Mouse (Mus musculus): Measurements from ENCODE around the gene Sytl2. TPM values are rescaled to one million over a fixed set of nuclear protein-coding genes. Genes with fewer than 3 reads are reported as not detected.

Sytl2 gene
- total and polyA plus RNA-seq, 2 experiments from 2014 or later, result 7.3 to 11.4 TPM

GRCm38 (mm10) chr7:90344903-90345302 lies 42.9 kb downstream of the Sytl2 start:
- no peaks in the 10 kb centered on the region for H3K36me3 ChIP-seq (ENCODE audit: insufficient read depth, low read length)
- 81% methylated on average over 3 of the region's 3 CpGs for WGBS

GRCm38 (mm10) chr7:90347779-90348437 lies 45.9 kb downstream of the Sytl2 start:
- no peak for ATAC-seq

More at GRCm38 (mm10) chr7:90344903-90345302, 42.9 kb downstream of the Sytl2 start:
- H3K9ac ChIP-seq (replicated peaks; ENCODE audit: low read length), result no peak overlapping the region
- no peak for ATAC-seq
- no peaks in the 10 kb centered on the region for H3K4me1 ChIP-seq (ENCODE audit: insufficient read depth, low read length)
- H3K27me3 ChIP-seq (ENCODE audit: insufficient read depth, low read length), result no peaks in the 10 kb centered on the region
- H3K4me2 ChIP-seq (ENCODE audit: low read depth, low read length), result no peak overlapping the region
- DNase-seq (ENCODE audit: low spot score), result no peak
- H3K27ac ChIP-seq, result no peak overlapping the region
- H3K4me3 ChIP-seq (ENCODE audit: low read length), result no peak overlapping the region
- H3K9me3 ChIP-seq (ENCODE audit: low read length), result no peaks in the 10 kb centered on the region
- no peak for TF ChIP-seq CTCF (IDR thresholded peaks at IDR 0.05; ENCODE audit: low read depth)

GRCm38 (mm10) chr7:90349014-90349413 lies 47.0 kb downstream of the Sytl2 start:
- no peak overlapping the region for H3K4me3 ChIP-seq (ENCODE audit: low read length)
- H3K27ac ChIP-seq, result no peak overlapping the region
- TF ChIP-seq CTCF (IDR thresholded peaks at IDR 0.05; ENCODE audit: low read depth), result no peak
- no peak for ATAC-seq
- 78% methylated on average over 5 of the region's 5 CpGs for WGBS
- H3K9ac ChIP-seq (replicated peaks; ENCODE audit: low read length), result no peak overlapping the region
- no peaks in the 10 kb centered on the region for H3K36me3 ChIP-seq (ENCODE audit: insufficient read depth, low read length)
- no peaks in the 10 kb centered on the region for H3K27me3 ChIP-seq (ENCODE audit: insufficient read depth, low read length)
- no peak overlapping the region for H3K4me2 ChIP-seq (ENCODE audit: low read depth, low read length)
- no peaks in the 10 kb centered on the region for H3K9me3 ChIP-seq (ENCODE audit: low read length)
- no peaks in the 10 kb centered on the region for H3K4me1 ChIP-seq (ENCODE audit: insufficient read depth, low read length)
- DNase-seq (ENCODE audit: low spot score), result no peak

More at GRCm38 (mm10) chr7:90347779-90348437, 45.9 kb downstream of the Sytl2 start:
- no peak for TF ChIP-seq CTCF (IDR thresholded peaks at IDR 0.05; ENCODE audit: low read depth)
- 85% methylated on average over 5 of the region's 5 CpGs for WGBS
- Histone ChIP-seq H3K4me3 (ENCODE audit: low read length) (no peak overlapping the region), H3K4me1 (ENCODE audit: insufficient read depth, low read length) (no peaks in the 10 kb centered on the region), H3K27ac (no peak overlapping the region), H3K27me3 (ENCODE audit: insufficient read depth, low read length) (no peaks in the 10 kb centered on the region), H3K4me2 (ENCODE audit: low read depth, low read length) (no peak overlapping the region), H3K9me3 (ENCODE audit: low read length) (no peaks in the 10 kb centered on the region), H3K9ac (replicated peaks; ENCODE audit: low read length) (no peak overlapping the region), H3K36me3 (ENCODE audit: insufficient read depth, low read length) (no peaks in the 10 kb centered on the region)
- DNase-seq (ENCODE audit: low spot score), result no peak

DNA sequence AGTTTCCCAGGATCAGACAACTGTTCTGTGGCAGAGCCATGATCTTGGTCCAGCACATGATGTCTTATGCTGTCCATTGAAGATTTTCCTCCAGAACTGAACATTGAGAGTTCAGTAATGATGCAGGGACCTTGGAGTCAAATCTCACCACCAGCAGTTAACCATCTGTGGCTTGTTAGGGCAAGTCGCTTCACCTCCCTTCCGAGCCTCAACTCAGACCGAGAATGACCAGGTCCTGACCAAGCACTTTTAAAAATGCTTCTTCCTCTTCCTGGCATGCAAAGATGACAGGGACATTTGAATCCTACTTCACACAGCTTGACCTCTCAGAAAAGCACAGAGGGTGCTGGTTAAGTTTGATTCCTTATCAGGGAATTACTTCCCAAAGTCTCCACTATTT lies 50.1 kb downstream of the Sytl2 start:
- DNase-seq (ENCODE audit: low spot score) (no peak), ATAC-seq (no peak)
- no peak for TF ChIP-seq CTCF (IDR thresholded peaks at IDR 0.05; ENCODE audit: low read depth)
- Histone ChIP-seq H3K4me2 (ENCODE audit: low read depth, low read length) (no peak overlapping the region), H3K27me3 (ENCODE audit: insufficient read depth, low read length) (no peaks in the 10 kb centered on the region), H3K36me3 (ENCODE audit: insufficient read depth, low read length) (no peaks in the 10 kb centered on the region), H3K9me3 (ENCODE audit: low read length) (no peaks in the 10 kb centered on the region), H3K4me3 (ENCODE audit: low read length) (no peak overlapping the region), H3K4me1 (ENCODE audit: insufficient read depth, low read length) (no peaks in the 10 kb centered on the region), H3K9ac (replicated peaks; ENCODE audit: low read length) (no peak overlapping the region), H3K27ac (no peak overlapping the region)
- WGBS, result 91% methylated on average over 3 of the region's 3 CpGs

DNA sequence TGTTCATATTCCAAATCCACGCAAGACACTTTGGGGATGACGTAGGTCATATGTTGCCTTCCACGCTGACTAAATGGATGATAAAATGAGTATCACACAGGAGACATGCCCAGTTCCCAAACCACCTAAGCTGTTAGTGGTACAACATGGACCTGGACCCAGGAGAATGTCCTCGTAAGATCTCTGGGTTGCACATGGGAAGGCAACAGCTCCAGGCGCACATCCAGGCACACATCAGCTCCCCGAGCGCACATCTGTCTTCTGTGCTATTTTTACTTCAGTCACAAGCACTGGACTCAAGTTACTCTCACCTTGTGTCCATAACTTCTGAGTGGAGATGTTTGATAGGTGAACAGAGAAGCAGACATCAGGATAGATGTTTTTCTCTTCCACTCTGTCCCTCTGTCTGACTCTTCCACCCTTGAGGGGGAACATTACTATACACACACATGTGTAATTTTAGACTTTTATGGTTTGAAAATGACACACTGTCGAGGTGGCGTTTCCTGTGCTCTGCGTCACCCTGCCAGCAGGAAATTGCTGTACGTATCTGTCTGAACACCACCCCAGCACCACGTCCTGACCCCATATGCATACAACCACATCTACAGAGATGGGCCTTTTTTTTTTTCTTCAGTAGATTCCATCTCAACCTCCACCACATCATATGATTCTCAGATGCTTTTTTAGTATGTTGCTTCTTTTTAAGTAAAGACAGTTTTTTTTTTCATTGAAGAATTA lies 51.6 kb downstream of the Sytl2 start:
- ATAC-seq (no peak), DNase-seq (ENCODE audit: low spot score) (no peak)
- Histone ChIP-seq H3K4me2 (ENCODE audit: low read depth, low read length) (no peak overlapping the region), H3K27ac (no peak overlapping the region), H3K27me3 (ENCODE audit: insufficient read depth, low read length) (no peaks in the 10 kb centered on the region), H3K4me1 (ENCODE audit: insufficient read depth, low read length) (no peaks in the 10 kb centered on the region), H3K9ac (replicated peaks; ENCODE audit: low read length) (no peak overlapping the region), H3K9me3 (ENCODE audit: low read length) (no peaks in the 10 kb centered on the region), H3K4me3 (ENCODE audit: low read length) (no peak overlapping the region), H3K36me3 (ENCODE audit: insufficient read depth, low read length) (no peaks in the 10 kb centered on the region)
- TF ChIP-seq CTCF (IDR thresholded peaks at IDR 0.05; ENCODE audit: low read depth), result no peak
- whole genome bisulfite sequencing, result 90% methylated on average over 12 of the region's 12 CpGs

DNA sequence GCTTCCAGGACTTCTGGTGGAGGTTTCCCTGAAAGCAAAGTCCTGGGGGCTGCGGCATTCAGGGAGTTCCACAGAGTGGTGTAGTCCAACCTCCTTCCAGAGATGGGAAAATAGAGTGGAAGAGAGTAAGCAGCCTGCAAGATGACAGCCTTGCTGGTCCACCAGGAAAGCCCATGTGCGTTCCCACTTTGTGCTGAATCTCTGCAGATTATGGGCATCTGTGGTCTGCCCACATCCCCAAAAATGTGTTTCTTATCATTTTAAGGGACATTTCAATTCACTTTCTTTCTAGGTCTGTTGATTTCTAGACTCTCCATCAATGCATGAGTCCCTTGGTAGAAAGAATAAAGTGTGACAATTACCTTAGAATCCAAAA lies 52.2 kb downstream of the Sytl2 start:
- H3K4me3 ChIP-seq (ENCODE audit: low read length), result no peak overlapping the region
- 94% methylated on average over 2 of the region's 2 CpGs for WGBS
- no peak overlapping the region for H3K27ac ChIP-seq
- no peaks in the 10 kb centered on the region for H3K36me3 ChIP-seq (ENCODE audit: insufficient read depth, low read length)
- no peak for TF ChIP-seq CTCF (IDR thresholded peaks at IDR 0.05; ENCODE audit: low read depth)
- H3K9me3 ChIP-seq (ENCODE audit: low read length), result no peaks in the 10 kb centered on the region
- DNase-seq (ENCODE audit: low spot score) (no peak), ATAC-seq (no peak)
- H3K4me2 ChIP-seq (ENCODE audit: low read depth, low read length), result no peak overlapping the region
- no peaks in the 10 kb centered on the region for H3K27me3 ChIP-seq (ENCODE audit: insufficient read depth, low read length)
- H3K4me1 ChIP-seq (ENCODE audit: insufficient read depth, low read length), result no peaks in the 10 kb centered on the region
- H3K9ac ChIP-seq (replicated peaks; ENCODE audit: low read length), result no peak overlapping the region

DNA sequence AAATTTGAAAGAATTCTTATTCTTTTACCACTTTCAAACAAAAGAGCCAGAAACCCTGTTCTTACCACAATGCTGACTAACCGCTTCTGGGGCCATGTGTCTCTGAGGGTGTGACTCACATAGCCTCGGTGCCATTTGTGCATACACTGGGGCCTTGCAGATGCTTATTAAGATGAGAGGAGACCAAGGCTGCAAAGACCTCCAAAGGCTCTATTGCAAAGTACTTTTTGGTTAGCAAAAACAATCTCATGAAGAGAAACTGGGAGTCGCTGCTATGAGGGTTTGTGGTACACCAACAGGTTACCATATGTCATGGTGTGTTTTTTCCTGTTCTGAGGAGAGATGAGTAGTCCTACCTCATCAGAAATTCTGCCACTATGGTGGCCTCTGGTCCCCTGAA lies 53.4 kb downstream of the Sytl2 start:
- H3K36me3 ChIP-seq (ENCODE audit: insufficient read depth, low read length), result no peaks in the 10 kb centered on the region
- no peaks in the 10 kb centered on the region for H3K4me1 ChIP-seq (ENCODE audit: insufficient read depth, low read length)
- H3K27ac ChIP-seq, result no peak overlapping the region
- H3K9me3 ChIP-seq (ENCODE audit: low read length), result no peaks in the 10 kb centered on the region
- H3K4me2 ChIP-seq (ENCODE audit: low read depth, low read length), result no peak overlapping the region
- no peak for ATAC-seq
- no peak overlapping the region for H3K9ac ChIP-seq (replicated peaks; ENCODE audit: low read length)
- H3K27me3 ChIP-seq (ENCODE audit: insufficient read depth, low read length), result no peaks in the 10 kb centered on the region
- no peak for DNase-seq (ENCODE audit: low spot score)
- TF ChIP-seq CTCF (IDR thresholded peaks at IDR 0.05; ENCODE audit: low read depth), result no peak
- H3K4me3 ChIP-seq (ENCODE audit: low read length), result no peak overlapping the region
- 87% methylated on average over 3 of the region's 3 CpGs for WGBS

Measured in hindbrain, postnatal 0 days (tissue).